Mouse (Mus musculus) spleen, adult 2 months (tissue): ENCODE data around the gene Fam149a. TPM values are rescaled to one million over a fixed set of nuclear protein-coding genes. Genes with fewer than 3 reads are reported as not detected.
A peak's percentile ranks its signal among the peaks of the same experiment; 100 is the strongest.

Experiments
- DNase-seq, 2 experiments: peaks; one replicate each; pipeline versions ENCODE4 v3.0.0 to v3.0.0-alpha.2; 2012 to 2021; ENCODE audit warnings: low spot score in 2 of 2, low read depth in 1 of 2
- H3K27ac ChIP-seq: fragments of 200-500 bp; 2 replicates; pipeline ENCODE4 v1.5.1; 2012; ENCODE audit warnings: low read length, inconsistent platforms; ENCODE audit not compliant: insufficient read depth
- H3K27me3 ChIP-seq: fragments of 200-500 bp; 2 replicates; pipeline ENCODE4 v1.6.1; 2012; ENCODE audit warnings: mild to moderate bottlenecking, moderate library complexity, low read length, inconsistent platforms; ENCODE audit not compliant: control insufficient read depth, insufficient read depth
- H3K36me3 ChIP-seq: fragments of 200-500 bp; 2 replicates; pipeline ENCODE4 v1.6.1; 2012; ENCODE audit warnings: mild to moderate bottlenecking, low read length, inconsistent platforms; ENCODE audit not compliant: control insufficient read depth, insufficient read depth
- H3K4me1 ChIP-seq: fragments of 200-500 bp; 2 replicates; pipeline ENCODE4 v1.6.1; 2011; ENCODE audit warnings: inconsistent platforms; ENCODE audit not compliant: control insufficient read depth, insufficient read depth, insufficient read length
- H3K4me3 ChIP-seq: fragments of 200-500 bp; 2 replicates; pipeline ENCODE4 v1.5.1; 2011; ENCODE audit warnings: mild to moderate bottlenecking, inconsistent platforms; ENCODE audit not compliant: insufficient read depth, insufficient read length; ENCODE audit errors: extremely low read depth
- CTCF ChIP-seq: fragments of 200-500 bp; IDR thresholded peaks from 2 replicates; pipeline ENCODE4 v1.5.1; 2011; ENCODE audit warnings: mild to moderate bottlenecking, inconsistent platforms; ENCODE audit not compliant: insufficient read depth, insufficient read length, insufficient replicate concordance; ENCODE audit errors: extremely low read depth
- POLR2A ChIP-seq: fragments of 200-500 bp; IDR thresholded peaks from 2 replicates; pipeline ENCODE4 v1.6.1; 2011; ENCODE audit warnings: low read depth, low read length, inconsistent platforms
- WGBS: fragments of 180-500 bp; shearing (Covaris S2); methylation state at CpG from one replicate; pipeline ENCODE4 v1.1.7; 2018; 5-methylcytosine and 5-hydroxymethylcytosine counted together
- polyA plus RNA-seq: library from polyadenylated mRNA; depleted of rRNA; stranded (reverse); fragments of >200 nt; gene quantifications from 2 replicates; pipeline ENCODE4 v1.2.3, GENCODE M21; 2012

Fam149a gene
- polyA plus RNA-seq, 1 experiment, result 2.3 TPM

GRCm38 (mm10) chr8:45381075-45381962 lies 772 bp downstream of the Fam149a start:
- Histone ChIP-seq H3K4me3 (no peak overlapping the region), H3K36me3 (no peaks in the 10 kb centered on the region), H3K27ac (no peak overlapping the region), H3K4me1 (no peaks in the 10 kb centered on the region), H3K27me3 (peaks cover 2% of the 10 kb centered on the region)
- no peak for TF ChIP-seq POLR2A
- 14% methylated on average over 38 of the region's 38 CpGs for WGBS
- DNase-seq, result no peak

- Histone ChIP-seq H3K27me3 (peaks cover 2% of the 10 kb centered on the region), H3K4me1 (no peaks in the 10 kb centered on the region), H3K27ac (no peak overlapping the region), H3K36me3 (no peaks in the 10 kb centered on the region), H3K4me3 (no peak overlapping the region)
- TF ChIP-seq POLR2A, result no peak
- TF ChIP-seq CTCF, result no peak
- DNase-seq, result no peak
- WGBS, result 43% methylated on average over 4 of the region's 4 CpGs
These were observed 1.5 kb downstream of the Fam149a start for GRCm38 (mm10) chr8:45380598-45380997.

- Histone ChIP-seq H3K27me3 (no peaks in the 10 kb centered on the region), H3K36me3 (no peaks in the 10 kb centered on the region), H3K4me3 (no peak overlapping the region), H3K4me1 (no peaks in the 10 kb centered on the region), H3K27ac (no peak overlapping the region)
- WGBS, result 77% methylated on average over 3 of the region's 3 CpGs
- no peak for DNase-seq
- no peak for TF ChIP-seq CTCF
- no peak for TF ChIP-seq POLR2A
These were observed 8.0 kb downstream of the Fam149a start for GRCm38 (mm10) chr8:45374071-45374470.

GRCm38 (mm10) chr8:45367154-45367553 lies 14.9 kb downstream of the Fam149a start:
- no peak for DNase-seq

GRCm38 (mm10) chr8:45363220-45363619 lies 18.9 kb downstream of the Fam149a start:
- 98% methylated on average over 1 of the region's 1 CpGs for WGBS
- Histone ChIP-seq H3K27me3 (no peaks in the 10 kb centered on the region), H3K4me1 (no peaks in the 10 kb centered on the region), H3K27ac (no peak overlapping the region), H3K36me3 (no peaks in the 10 kb centered on the region), H3K4me3 (no peak overlapping the region)
- TF ChIP-seq CTCF, result no peak
- no peak for TF ChIP-seq POLR2A
- DNase-seq, result no peak

More at GRCm38 (mm10) chr8:45367154-45367553, 14.9 kb downstream of the Fam149a start:
- peak overlapping the region; percentile 14; the same call in 1 of the 2 replicates for H3K27ac ChIP-seq
- WGBS, result 16% methylated on average over 1 of the region's 1 CpGs
- TF ChIP-seq CTCF (no peak), POLR2A (no peak)
- H3K4me3 ChIP-seq, result no peak overlapping the region
- H3K36me3 ChIP-seq, result no peaks in the 10 kb centered on the region
- H3K4me1 ChIP-seq, result no peaks in the 10 kb centered on the region
- no peaks in the 10 kb centered on the region for H3K27me3 ChIP-seq

GRCm38 (mm10) chr8:45362323-45362722 lies 19.8 kb downstream of the Fam149a start:
- no peak overlapping the region for H3K4me3 ChIP-seq
- TF ChIP-seq POLR2A (no peak), CTCF (no peak)
- H3K4me1 ChIP-seq, result no peaks in the 10 kb centered on the region
- 70% methylated on average over 6 of the region's 6 CpGs for WGBS
- no peaks in the 10 kb centered on the region for H3K27me3 ChIP-seq
- H3K36me3 ChIP-seq, result no peaks in the 10 kb centered on the region
- DNase-seq, result peak in 1 of 2 experiments; percentile 21
- H3K27ac ChIP-seq, result no peak overlapping the region

- no peaks in the 10 kb centered on the region for H3K4me1 ChIP-seq
- WGBS, result 81% methylated on average over 6 of the region's 6 CpGs
- no peak for TF ChIP-seq CTCF
- no peak for TF ChIP-seq POLR2A
- no peak for DNase-seq
- no peak overlapping the region for H3K27ac ChIP-seq
- no peak overlapping the region for H3K4me3 ChIP-seq
- H3K36me3 ChIP-seq, result no peaks in the 10 kb centered on the region
- H3K27me3 ChIP-seq, result no peaks in the 10 kb centered on the region; the same call in 1 of the 2 replicates
These were observed 22.9 kb downstream of the Fam149a start for GRCm38 (mm10) chr8:45359091-45359605.
